Mouse (Mus musculus) ES-Bruce4 (cell line): ENCODE results near the gene Unc5b.

ENCODE experiments used
- CTCF ChIP-seq: IDR thresholded peaks from one replicate; pipeline ENCODE4 v1.8.1; 2011; ENCODE audit warnings: low read depth, low read length
- EP300 ChIP-seq: IDR thresholded peaks from 2 replicates; pipeline ENCODE4 v1.6.1; 2011; ENCODE audit warnings: low read depth, low read length; ENCODE audit not compliant: insufficient read depth

DNA sequence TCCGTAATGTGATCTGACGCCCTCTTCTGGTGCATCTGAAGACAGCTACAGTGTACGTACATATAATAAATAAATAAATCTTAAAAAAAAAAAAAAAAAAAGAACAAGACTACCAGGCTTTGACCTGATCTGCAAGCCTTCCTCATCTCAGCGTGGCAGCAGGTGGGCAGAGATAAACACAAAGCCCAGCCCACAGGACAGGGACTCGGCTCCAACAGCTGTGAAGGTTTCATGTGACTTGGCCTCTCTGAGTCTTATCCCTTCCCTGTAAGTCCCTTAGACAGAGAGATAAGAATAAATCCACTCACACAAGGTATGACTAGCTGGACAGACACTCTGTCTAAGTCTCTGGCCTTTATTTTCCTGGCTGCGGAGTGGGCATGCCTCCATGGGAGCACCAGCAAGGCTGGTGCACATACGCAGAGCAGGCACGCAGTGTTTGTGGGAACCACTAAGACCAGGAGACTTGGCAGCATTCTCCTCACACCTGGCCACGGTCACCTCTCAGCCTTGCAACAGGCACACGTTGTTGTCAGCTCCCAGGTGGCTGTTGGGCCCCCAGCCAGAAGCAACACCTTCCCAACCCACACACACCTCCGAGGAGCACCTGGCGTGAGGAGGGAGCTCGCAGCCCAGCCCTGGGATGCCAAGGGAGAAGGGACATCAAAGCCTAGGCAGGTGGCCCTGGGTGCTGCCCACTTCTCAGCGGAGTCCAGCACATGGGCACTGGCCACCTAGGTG lies 33.5 kb downstream of the Unc5b start:
- TF ChIP-seq EP300 = no peak
- TF ChIP-seq CTCF = no peak
